ENCODE assay signal across 16 mouse cellular contexts in genomic region chr6:41727989-41728609, GRCm38 (mm10). TPM values are rescaled to one million over a fixed set of nuclear protein-coding genes. Genes with fewer than 3 reads are reported as not detected.
DNase-seq lines count a peak whose midpoint lies in the region; ATAC-seq lines count a peak whose summit lies in the region.
"Had no signal": no experiment of that assay in that cellular context is flagged by ENCODE, and none has a peak within 500 bp of the region (broad histone marks: within the 10 kb centered on the region; RNA-seq: fewer than 3 reads in every experiment).

No protein-coding gene starts in this region.

- H3K9ac ChIP-seq in stomach, embryonic 15.5 days = no peak overlapping the region
- no peak overlapping the region for H3K9ac ChIP-seq in hindbrain, embryonic 14.5 days

- peak; percentile 70 for DNase-seq in CD4-positive, CD25-positive, alpha-beta regulatory T cell, adult 2 months (ENCODE audit: low read depth, low spot score)
- peak; percentile 4 to 14 for DNase-seq in CD8-positive naive resting alpha-beta T cell, adult 2 months (ENCODE audit: low read depth in 2 of 2, low spot score in 2 of 2)
- peak; percentile 52 for DNase-seq in induced T-regulatory cell, adult 2 months (ENCODE audit: low read depth)
- no peak for DNase-seq in cerebellum, adult 18-20 months
- DNase-seq in hindbrain, embryonic 14.5 days (ENCODE audit: low spot score) = no peak
- no peak for DNase-seq in adrenal gland, postnatal 14 days
- DNase-seq: kidney, postnatal 25 days; lung, adult 2 months had no signal

- H3K9me3 ChIP-seq in stomach, embryonic 15.5 days = no peaks in the 10 kb centered on the region
- H3K9me3 ChIP-seq in hindbrain, embryonic 14.5 days (ENCODE audit: control insufficient read depth, low read length) = no peaks in the 10 kb centered on the region
- H3K9me3 ChIP-seq: hindbrain, embryonic 10.5 days had no signal

- no peaks in the 10 kb centered on the region for H3K4me1 ChIP-seq in stomach, embryonic 15.5 days
- H3K4me1 ChIP-seq in hindbrain, embryonic 14.5 days (replicated peaks; ENCODE audit: control insufficient read depth, insufficient read depth, low read length) = no peaks in the 10 kb centered on the region
- H3K4me1 ChIP-seq: hindbrain, embryonic 10.5 days had no signal

- 70% methylated on average over 1 of the region's 1 CpGs for WGBS in stomach, embryonic 15.5 days
- WGBS in hindbrain, embryonic 14.5 days = 89% methylated on average over 1 of the region's 1 CpGs

- ATAC-seq in CD4-positive, CD25-positive, alpha-beta regulatory T cell, adult 4 months = no peak
- ATAC-seq in stomach, embryonic 15.5 days (ENCODE audit: insufficient read depth, low FRiP score, low read depth) = 0 out of 2 replicates have a peak, but pooled peaks have one; percentile 43
- ATAC-seq in hindbrain, embryonic 14.5 days (ENCODE audit: low FRiP score) = no peak
- ATAC-seq: midbrain, embryonic 16.5 days had no signal

- H3K4me3 ChIP-seq in stomach, embryonic 15.5 days (replicated peaks) = no peak overlapping the region
- H3K4me3 ChIP-seq in hindbrain, embryonic 14.5 days (replicated peaks; ENCODE audit: low read length) = no peak overlapping the region
- H3K4me3 ChIP-seq: hindbrain, embryonic 10.5 days had no signal

- no peaks in the 10 kb centered on the region for H3K27me3 ChIP-seq in stomach, embryonic 15.5 days (replicated peaks)
- no peaks in the 10 kb centered on the region for H3K27me3 ChIP-seq in hindbrain, embryonic 14.5 days (ENCODE audit: control insufficient read depth, insufficient read depth, low read length)

- no peak overlapping the region for H3K4me2 ChIP-seq in stomach, embryonic 15.5 days
- H3K4me2 ChIP-seq in hindbrain, embryonic 14.5 days (replicated peaks) = no peak overlapping the region

- H3K27ac ChIP-seq in stomach, embryonic 15.5 days = no peak overlapping the region
- H3K27ac ChIP-seq in hindbrain, embryonic 14.5 days = no peak overlapping the region
- H3K27ac ChIP-seq: hindbrain, embryonic 10.5 days had no signal

- no peaks in the 10 kb centered on the region for H3K36me3 ChIP-seq in stomach, embryonic 15.5 days
- H3K36me3 ChIP-seq in hindbrain, embryonic 14.5 days (replicated peaks; ENCODE audit: control insufficient read depth, insufficient read depth) = no peaks in the 10 kb centered on the region
- H3K36me3 ChIP-seq: hindbrain, embryonic 10.5 days had no signal

RNA-seq across cellular contexts. Expression of gene Kel, which starts 24.0 kb away (rescaled TPM):
- not detected for polyA plus RNA-seq in CD4-positive, CD25-positive, alpha-beta regulatory T cell, adult 4 months (2017; shearing (Covaris generic))
- polyA plus RNA-seq in stomach, embryonic 15.5 days (2015; fragmentation: Nextera tagmentation; extraction: Ambion mirVana) = 9.4 and 21.7 TPM in 2 replicates
- 0.23 and 0.39 TPM in 2 replicates for polyA plus RNA-seq in hindbrain, embryonic 14.5 days (2014; fragmentation: Nextera tagmentation; extraction: Ambion mirVana)
- total RNA-seq in adrenal gland, postnatal 14 days (2021) = 2.0 and 8.0 TPM in 2 replicates
- total RNA-seq: left cerebral cortex, adult 8-10 months had no signal
- polyA plus RNA-seq: lung, adult 2 months; small intestine, adult 2 months had no signal

RNA-seq across cellular contexts. Expression of gene Llcfc1, which starts 43.9 kb away (rescaled TPM):
- polyA plus RNA-seq in CD4-positive, CD25-positive, alpha-beta regulatory T cell, adult 4 months (2017; shearing (Covaris generic)) = not detected
- 0.24 and 0.68 TPM in 2 replicates for polyA plus RNA-seq in stomach, embryonic 15.5 days (2015; fragmentation: Nextera tagmentation; extraction: Ambion mirVana)
- not detected in 2 replicates for polyA plus RNA-seq in hindbrain, embryonic 14.5 days (2014; fragmentation: Nextera tagmentation; extraction: Ambion mirVana)
- total RNA-seq in adrenal gland, postnatal 14 days (2021) = not detected in 2 replicates
- total RNA-seq: left cerebral cortex, adult 8-10 months; neutrophil, adult 5-6 weeks had no signal
- polyA plus RNA-seq: embryonic facial prominence, embryonic 14.5 days; hindbrain, embryonic 10.5 days; lung, adult 2 months; midbrain, embryonic 16.5 days; small intestine, adult 2 months had no signal

RNA-seq across cellular contexts. Expression of gene Olfr459, which starts 46.9 kb away (rescaled TPM):
- under 1 TPM in 1 of 2 experiments, not detected in 1; 0.15 TPM for polyA plus RNA-seq in CD4-positive, CD25-positive, alpha-beta regulatory T cell, adult 4 months (2017; shearing (Covaris generic))
- not detected in 2 replicates for polyA plus RNA-seq in stomach, embryonic 15.5 days (2015; fragmentation: Nextera tagmentation; extraction: Ambion mirVana)
- not detected in 2 replicates for polyA plus RNA-seq in hindbrain, embryonic 14.5 days (2014; fragmentation: Nextera tagmentation; extraction: Ambion mirVana)
- not detected in 2 replicates for total RNA-seq in adrenal gland, postnatal 14 days (2021)
- total RNA-seq: left cerebral cortex, adult 8-10 months; neutrophil, adult 5-6 weeks had no signal
- polyA plus RNA-seq: hindbrain, embryonic 10.5 days; lung, adult 2 months; midbrain, embryonic 16.5 days; small intestine, adult 2 months had no signal

RNA-seq across cellular contexts. Expression of gene Trpv5, which starts 47.5 kb away (rescaled TPM):
- not detected for polyA plus RNA-seq in CD4-positive, CD25-positive, alpha-beta regulatory T cell, adult 4 months (2017; shearing (Covaris generic))
- polyA plus RNA-seq in stomach, embryonic 15.5 days (2015; fragmentation: Nextera tagmentation; extraction: Ambion mirVana) = 0.04 and 0.05 TPM in 2 replicates
- not detected in 2 replicates for polyA plus RNA-seq in hindbrain, embryonic 14.5 days (2014; fragmentation: Nextera tagmentation; extraction: Ambion mirVana)
- not detected in 2 replicates for total RNA-seq in adrenal gland, postnatal 14 days (2021)
- total RNA-seq: left cerebral cortex, adult 8-10 months; neutrophil, adult 5-6 weeks had no signal
- polyA plus RNA-seq: embryonic facial prominence, embryonic 14.5 days; hindbrain, embryonic 10.5 days; lung, adult 2 months; midbrain, embryonic 16.5 days; small intestine, adult 2 months had no signal

Comparison
In these comparisons a context has a peak if more than half of its experiments do, and no peak if none do; other contexts are left out.
1. DNase-seq: peak in CD4-positive, CD25-positive, alpha-beta regulatory T cell, adult 2 months (single experiment), CD8-positive naive resting alpha-beta T cell, adult 2 months (2 of 2) and induced T-regulatory cell, adult 2 months (single experiment); none in cerebellum, adult 18-20 months (0 of 2), hindbrain, embryonic 14.5 days (single experiment) and adrenal gland, postnatal 14 days (single experiment).